In the genomic region with DNA sequence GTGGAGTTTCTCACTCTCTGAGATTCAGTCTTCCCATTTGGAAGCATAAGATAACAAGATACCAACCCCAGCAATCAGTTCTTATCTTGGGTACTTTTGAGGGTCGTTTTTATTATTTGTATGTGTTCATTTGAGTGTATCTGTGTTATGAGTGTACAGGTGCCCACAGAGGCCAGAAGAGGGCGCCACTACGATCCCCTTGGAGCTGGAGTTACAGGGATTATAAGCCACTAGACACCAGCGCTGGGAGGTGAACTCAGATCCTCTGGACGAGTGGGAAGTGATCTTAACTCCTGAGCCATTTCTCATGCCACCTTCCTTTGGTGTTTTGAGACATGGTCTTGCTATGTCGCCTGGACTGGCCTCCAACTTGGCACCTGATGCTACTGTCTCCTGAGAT, we compare ENCODE assay signal across 23 mouse cellular contexts.
DNase-seq lines count a peak whose midpoint lies in the region; ATAC-seq and TF ChIP-seq lines count a peak whose summit lies in the region.
"Had no signal": no experiment of that assay in that cellular context is flagged by ENCODE, and none has a peak within 500 bp of the region (broad histone marks: within the 10 kb centered on the region; RNA-seq: fewer than 3 reads in every experiment).

No protein-coding gene starts in this region.

- H3K4me3 ChIP-seq in kidney, postnatal 0 days (replicated peaks; ENCODE audit: low read depth, low read length), result no peak overlapping the region
- H3K4me3 ChIP-seq in midbrain, embryonic 11.5 days (ENCODE audit: low read depth, low read length), result no peak overlapping the region
- no peak overlapping the region for H3K4me3 ChIP-seq in midbrain, postnatal 0 days (ENCODE audit: low read depth, low read length)
- H3K4me3 ChIP-seq in hindbrain, postnatal 0 days (ENCODE audit: low read length), result no peak overlapping the region
- H3K4me3 ChIP-seq: forebrain, embryonic 13.5 days; limb, embryonic 12.5 days; midbrain, embryonic 10.5 days; neural tube, embryonic 13.5 days had no signal

- WGBS in kidney, postnatal 0 days, result 81% methylated on average over 6 of the region's 6 CpGs
- 80% methylated on average over 6 of the region's 6 CpGs for WGBS in midbrain, embryonic 11.5 days
- 90% methylated on average over 6 of the region's 6 CpGs for WGBS in midbrain, postnatal 0 days
- 86% methylated on average over 6 of the region's 6 CpGs for WGBS in hindbrain, postnatal 0 days

- H3K27ac ChIP-seq in kidney, postnatal 0 days, result no peak overlapping the region
- H3K27ac ChIP-seq in midbrain, embryonic 11.5 days (ENCODE audit: low read depth, low read length), result no peak overlapping the region
- H3K27ac ChIP-seq in midbrain, postnatal 0 days (ENCODE audit: low read depth, low read length), result no peak overlapping the region
- H3K27ac ChIP-seq in hindbrain, postnatal 0 days, result no peak overlapping the region
- H3K27ac ChIP-seq: forebrain, embryonic 13.5 days; hindbrain, embryonic 14.5 days; limb, embryonic 12.5 days; midbrain, embryonic 10.5 days; neural tube, embryonic 13.5 days had no signal

- no peak overlapping the region for H3K4me2 ChIP-seq in kidney, postnatal 0 days (ENCODE audit: low read length)
- H3K4me2 ChIP-seq in midbrain, embryonic 11.5 days, result no peak overlapping the region
- no peak overlapping the region for H3K4me2 ChIP-seq in midbrain, postnatal 0 days (ENCODE audit: low read depth, low read length, poor library complexity, severe bottlenecking)
- no peak overlapping the region for H3K4me2 ChIP-seq in hindbrain, postnatal 0 days (ENCODE audit: low read depth, low read length)
- H3K4me2 ChIP-seq: forebrain, embryonic 13.5 days; heart, embryonic 11.5 days; hindbrain, embryonic 14.5 days; limb, embryonic 12.5 days; neural tube, embryonic 13.5 days had no signal

- no peak for DNase-seq in kidney, postnatal 0 days (ENCODE audit: low spot score)
- no peak for DNase-seq in kidney, adult 8-10 months
- DNase-seq in midbrain, embryonic 11.5 days (ENCODE audit: low spot score, missing footprints), result peak; percentile 76
- DNase-seq in midbrain, postnatal 0 days (ENCODE audit: low spot score), result no peak
- DNase-seq in ES-CJ7 (ENCODE audit: low read depth, low spot score), result peak; percentile 22
- DNase-seq in ZHBTc4 (ENCODE audit: low read depth, low spot score), result peak; percentile 58
- no peak for DNase-seq in hindbrain, postnatal 0 days (ENCODE audit: low spot score)
- DNase-seq: adrenal gland, postnatal 10 days; cerebellum, adult 8-10 months; cerebellum, postnatal 36 days; gastrocnemius, postnatal 10 days; kidney, adult 2 months; kidney, postnatal 10 days; lung, postnatal 10 days had no signal

- no peaks in the 10 kb centered on the region for H3K27me3 ChIP-seq in kidney, postnatal 0 days (ENCODE audit: insufficient read depth, low read length)
- no peaks in the 10 kb centered on the region for H3K27me3 ChIP-seq in midbrain, embryonic 11.5 days (ENCODE audit: control insufficient read depth, insufficient read depth, low read length)
- H3K27me3 ChIP-seq in midbrain, postnatal 0 days (ENCODE audit: insufficient read depth, low read length), result no peaks in the 10 kb centered on the region
- no peaks in the 10 kb centered on the region for H3K27me3 ChIP-seq in hindbrain, postnatal 0 days (ENCODE audit: insufficient read depth, low read length)
- H3K27me3 ChIP-seq: forebrain, embryonic 13.5 days; limb, embryonic 12.5 days; neural tube, embryonic 13.5 days had no signal

- peaks cover 4% of the 10 kb centered on the region; the same call in 1 of the 2 replicates for H3K4me1 ChIP-seq in kidney, postnatal 0 days (replicated peaks; ENCODE audit: insufficient read depth, low read length)
- no peaks in the 10 kb centered on the region for H3K4me1 ChIP-seq in midbrain, embryonic 11.5 days (ENCODE audit: control insufficient read depth, insufficient read depth, low read length)
- no peaks in the 10 kb centered on the region for H3K4me1 ChIP-seq in midbrain, postnatal 0 days (ENCODE audit: insufficient read depth, low read length)
- H3K4me1 ChIP-seq in hindbrain, postnatal 0 days (ENCODE audit: insufficient read depth, low read length), result 0 out of 2 replicates have a peak, but pooled peaks cover 2% of the 10 kb centered on the region
- H3K4me1 ChIP-seq: limb, embryonic 12.5 days; midbrain, embryonic 10.5 days had no signal

- no peaks in the 10 kb centered on the region for H3K36me3 ChIP-seq in kidney, postnatal 0 days (ENCODE audit: insufficient read depth, low read length)
- no peaks in the 10 kb centered on the region for H3K36me3 ChIP-seq in midbrain, embryonic 11.5 days (ENCODE audit: control insufficient read depth, insufficient read depth, low read length)
- H3K36me3 ChIP-seq in midbrain, postnatal 0 days (ENCODE audit: insufficient read depth, low read length), result no peaks in the 10 kb centered on the region
- H3K36me3 ChIP-seq in hindbrain, postnatal 0 days (ENCODE audit: insufficient read depth, low read length), result no peaks in the 10 kb centered on the region
- H3K36me3 ChIP-seq: limb, embryonic 12.5 days; midbrain, embryonic 10.5 days; neural tube, embryonic 13.5 days had no signal

- no peaks in the 10 kb centered on the region for H3K9me3 ChIP-seq in kidney, postnatal 0 days (replicated peaks; ENCODE audit: low read length)
- no peaks in the 10 kb centered on the region for H3K9me3 ChIP-seq in midbrain, embryonic 11.5 days (ENCODE audit: control insufficient read depth, low read length)
- H3K9me3 ChIP-seq in midbrain, postnatal 0 days (ENCODE audit: low read length), result no peaks in the 10 kb centered on the region
- no peaks in the 10 kb centered on the region for H3K9me3 ChIP-seq in hindbrain, postnatal 0 days (ENCODE audit: low read length)
- H3K9me3 ChIP-seq: forebrain, embryonic 13.5 days; limb, embryonic 12.5 days; midbrain, embryonic 10.5 days; neural tube, embryonic 13.5 days had no signal

- ATAC-seq in kidney, postnatal 0 days (replicated peaks; ENCODE audit: low FRiP score, low read depth), result no peak
- no peak for ATAC-seq in midbrain, embryonic 11.5 days (ENCODE audit: low FRiP score)
- no peak for ATAC-seq in midbrain, postnatal 0 days (ENCODE audit: low FRiP score)
- ATAC-seq in hindbrain, postnatal 0 days, result no peak
- ATAC-seq: CD4-positive, CD25-positive, alpha-beta regulatory T cell, adult 4 months; forebrain, embryonic 13.5 days; inflammation-experienced regulatory T-cells, adult 6 months; midbrain, embryonic 16.5 days had no signal

- TF ChIP-seq CTCF in kidney, postnatal 0 days (IDR thresholded peaks at IDR 0.05; ENCODE audit: low read depth), result 0 out of 2 replicates have a peak, but pooled peaks have one; percentile 5
- no peak; the same call in 1 of the 2 replicates for TF ChIP-seq CTCF in midbrain, postnatal 0 days (IDR thresholded peaks at IDR 0.05)
- TF ChIP-seq CTCF in hindbrain, postnatal 0 days (IDR thresholded peaks at IDR 0.05; ENCODE audit: low read depth), result no peak

- H3K9ac ChIP-seq in kidney, postnatal 0 days (ENCODE audit: low read depth, low read length), result no peak overlapping the region
- no peak overlapping the region for H3K9ac ChIP-seq in midbrain, embryonic 11.5 days (ENCODE audit: low read length)
- H3K9ac ChIP-seq in midbrain, postnatal 0 days (replicated peaks; ENCODE audit: low read length, poor library complexity, severe bottlenecking), result no peak overlapping the region
- no peak overlapping the region for H3K9ac ChIP-seq in hindbrain, postnatal 0 days (replicated peaks; ENCODE audit: low read length)
- H3K9ac ChIP-seq: forebrain, embryonic 13.5 days; hindbrain, embryonic 14.5 days; limb, embryonic 12.5 days; neural tube, embryonic 13.5 days had no signal

Comparison
In these comparisons a context has a peak if more than half of its experiments do, and no peak if none do; other contexts are left out.
1. DNase-seq: peak in midbrain, embryonic 11.5 days (single experiment), ES-CJ7 (single experiment) and ZHBTc4 (single experiment); none in kidney, postnatal 0 days (single experiment), kidney, adult 8-10 months (0 of 2), midbrain, postnatal 0 days (single experiment) and hindbrain, postnatal 0 days (single experiment).